Mouse (Mus musculus): ENCODE results near the gene Abcd1. TPM values are rescaled to one million over a fixed set of nuclear protein-coding genes. Genes with fewer than 3 reads are reported as not detected.

The Abcd1 gene
- total RNA-seq, 2 experiments from 2014 or later: 6.4 to 12.1 TPM

Other genes starting within 250 kb of the Abcd1 start
- 5.3 TPM in 1 of 2 replicates, not detected in the other for gene Bgn, start 233.0 kb upstream of the Abcd1 start, total RNA-seq (2014; fragmentation: Nextera tagmentation)
- gene Bgn, start 233.0 kb upstream of the Abcd1 start, total RNA-seq (2017): 0.50 and 2.4 TPM in 2 replicates
- not detected in 2 replicates for gene Atp2b3, start 213.5 kb upstream of the Abcd1 start, total RNA-seq (2014; fragmentation: Nextera tagmentation)
- gene Atp2b3, start 213.5 kb upstream of the Abcd1 start, total RNA-seq (2017): not detected in 2 replicates
- gene Dusp9, start 77.2 kb upstream of the Abcd1 start, total RNA-seq (2014; fragmentation: Nextera tagmentation): 1.5 TPM in 1 of 2 replicates, not detected in the other
- gene Dusp9, start 77.2 kb upstream of the Abcd1 start, total RNA-seq (2017): 0.38 and 0.61 TPM in 2 replicates
- gene Pnck, start 56.5 kb upstream of the Abcd1 start, total RNA-seq (2014; fragmentation: Nextera tagmentation): 2.7 TPM in 1 of 2 replicates, not detected in the other
- gene Pnck, start 56.5 kb upstream of the Abcd1 start, total RNA-seq (2017): not detected in 2 replicates
- gene Slc6a8, start 43.4 kb upstream of the Abcd1 start, total RNA-seq (2014; fragmentation: Nextera tagmentation): 2.0 TPM in 1 of 2 replicates, not detected in the other
- 0.34 TPM in 1 of 2 replicates, not detected in the other for gene Slc6a8, start 43.4 kb upstream of the Abcd1 start, total RNA-seq (2017)
- gene Bcap31, start 422 bp upstream of the Abcd1 start, total RNA-seq (2014; fragmentation: Nextera tagmentation): 117 and 129 TPM in 2 replicates
- 177 and 215 TPM in 2 replicates for gene Bcap31, start 422 bp upstream of the Abcd1 start, total RNA-seq (2017)
- not detected in 2 replicates for gene Plxnb3, start 40.5 kb downstream of the Abcd1 start, total RNA-seq (2014; fragmentation: Nextera tagmentation)
- 0.19 TPM in 1 of 2 replicates, not detected in the other for gene Plxnb3, start 40.5 kb downstream of the Abcd1 start, total RNA-seq (2017)
- not detected in 2 replicates for gene Srpk3, start 57.8 kb downstream of the Abcd1 start, total RNA-seq (2014; fragmentation: Nextera tagmentation)
- gene Srpk3, start 57.8 kb downstream of the Abcd1 start, total RNA-seq (2017): not detected in 2 replicates
- 216 and 277 TPM in 2 replicates for gene Idh3g, start 70.3 kb downstream of the Abcd1 start, total RNA-seq (2014; fragmentation: Nextera tagmentation)
- 239 and 271 TPM in 2 replicates for gene Idh3g, start 70.3 kb downstream of the Abcd1 start, total RNA-seq (2017)
- 246 and 263 TPM in 2 replicates for gene Ssr4, start 70.4 kb downstream of the Abcd1 start, total RNA-seq (2014; fragmentation: Nextera tagmentation)
- 136 and 138 TPM in 2 replicates for gene Ssr4, start 70.4 kb downstream of the Abcd1 start, total RNA-seq (2017)
- 0.31 TPM in 1 of 2 replicates, not detected in the other for gene Pdzd4, start 108.4 kb downstream of the Abcd1 start, total RNA-seq (2014; fragmentation: Nextera tagmentation)
- 0.30 TPM in 1 of 2 replicates, not detected in the other for gene Pdzd4, start 108.4 kb downstream of the Abcd1 start, total RNA-seq (2017)
- not detected in 2 replicates for gene Avpr2, start 175.5 kb downstream of the Abcd1 start, total RNA-seq (2014; fragmentation: Nextera tagmentation)
- not detected in 2 replicates for gene Avpr2, start 175.5 kb downstream of the Abcd1 start, total RNA-seq (2017)
- not detected in 2 replicates for gene L1cam, start 179.5 kb downstream of the Abcd1 start, total RNA-seq (2014; fragmentation: Nextera tagmentation)
- gene L1cam, start 179.5 kb downstream of the Abcd1 start, total RNA-seq (2017): 0.15 and 2.0 TPM in 2 replicates
- gene Arhgap4, start 205.3 kb downstream of the Abcd1 start, total RNA-seq (2014; fragmentation: Nextera tagmentation): 27.6 and 32.5 TPM in 2 replicates
- 13.7 and 20.1 TPM in 2 replicates for gene Arhgap4, start 205.3 kb downstream of the Abcd1 start, total RNA-seq (2017)
- gene Naa10, start 205.3 kb downstream of the Abcd1 start, total RNA-seq (2014; fragmentation: Nextera tagmentation): 224 and 245 TPM in 2 replicates
- 150 TPM in 2 replicates for gene Naa10, start 205.3 kb downstream of the Abcd1 start, total RNA-seq (2017)
- gene Renbp, start 214.3 kb downstream of the Abcd1 start, total RNA-seq (2014; fragmentation: Nextera tagmentation): 3.3 and 7.6 TPM in 2 replicates
- 6.9 and 11.0 TPM in 2 replicates for gene Renbp, start 214.3 kb downstream of the Abcd1 start, total RNA-seq (2017)
- gene Hcfc1, start 249.8 kb downstream of the Abcd1 start, total RNA-seq (2014; fragmentation: Nextera tagmentation): 159 and 169 TPM in 2 replicates
- gene Hcfc1, start 249.8 kb downstream of the Abcd1 start, total RNA-seq (2017): 56.1 and 78.7 TPM in 2 replicates